Mouse (Mus musculus) hindbrain, embryonic 10.5 days (tissue): ENCODE measurements around the gene Idh3g. TPM values are rescaled to one million over a fixed set of nuclear protein-coding genes. Genes with fewer than 3 reads are reported as not detected.

ENCODE experiments used
- DNase-seq: peaks from one replicate; pipeline ENCODE4 v3.0.0-alpha.2; 2017; ENCODE audit warnings: low spot score
- H3K27ac ChIP-seq: fragments of 300-500 bp; sonication (generic); 2 replicates; pipeline ENCODE4 v1.5.1; 2016; ENCODE audit warnings: mild to moderate bottlenecking, moderate library complexity
- H3K27me3 ChIP-seq: fragments of 300-500 bp; sonication (generic); 2 replicates; pipeline ENCODE4 v1.6.1; 2016; ENCODE audit warnings: mild to moderate bottlenecking; ENCODE audit not compliant: poor library complexity, insufficient read depth, severe bottlenecking
- H3K36me3 ChIP-seq: fragments of 300-500 bp; sonication (generic); 2 replicates; pipeline ENCODE4 v1.6.1; 2016; ENCODE audit warnings: mild to moderate bottlenecking, moderate library complexity
- H3K4me1 ChIP-seq: fragments of 300-500 bp; sonication (generic); replicated peaks from 2 replicates; pipeline ENCODE4 v1.6.1; 2016; ENCODE audit warnings: mild to moderate bottlenecking
- H3K4me3 ChIP-seq: fragments of 300-500 bp; sonication (generic); 2 replicates; pipeline ENCODE4 v1.5.1; 2016; ENCODE audit warnings: mild to moderate bottlenecking, moderate library complexity
- H3K9me3 ChIP-seq: fragments of 300-500 bp; sonication (generic); 2 replicates; pipeline ENCODE4 v1.6.1; 2016; ENCODE audit warnings: mild to moderate bottlenecking, moderate library complexity
- WGBS: fragments of 180-500 bp; shearing (Covaris S2); methylation state at CpG from one replicate; pipeline ENCODE4 v1.1.7; 2016; 5-methylcytosine and 5-hydroxymethylcytosine counted together
- polyA plus RNA-seq: library from polyadenylated mRNA; unstranded; fragments of >200 nt; fragmentation: Nextera tagmentation; extraction: Ambion mirVana; gene quantifications from 2 replicates; pipeline ENCODE4 v1.2.1, GENCODE M21; 2016

Gene Idh3g
- 181 and 204 TPM in 2 replicates for polyA plus RNA-seq

DNA sequence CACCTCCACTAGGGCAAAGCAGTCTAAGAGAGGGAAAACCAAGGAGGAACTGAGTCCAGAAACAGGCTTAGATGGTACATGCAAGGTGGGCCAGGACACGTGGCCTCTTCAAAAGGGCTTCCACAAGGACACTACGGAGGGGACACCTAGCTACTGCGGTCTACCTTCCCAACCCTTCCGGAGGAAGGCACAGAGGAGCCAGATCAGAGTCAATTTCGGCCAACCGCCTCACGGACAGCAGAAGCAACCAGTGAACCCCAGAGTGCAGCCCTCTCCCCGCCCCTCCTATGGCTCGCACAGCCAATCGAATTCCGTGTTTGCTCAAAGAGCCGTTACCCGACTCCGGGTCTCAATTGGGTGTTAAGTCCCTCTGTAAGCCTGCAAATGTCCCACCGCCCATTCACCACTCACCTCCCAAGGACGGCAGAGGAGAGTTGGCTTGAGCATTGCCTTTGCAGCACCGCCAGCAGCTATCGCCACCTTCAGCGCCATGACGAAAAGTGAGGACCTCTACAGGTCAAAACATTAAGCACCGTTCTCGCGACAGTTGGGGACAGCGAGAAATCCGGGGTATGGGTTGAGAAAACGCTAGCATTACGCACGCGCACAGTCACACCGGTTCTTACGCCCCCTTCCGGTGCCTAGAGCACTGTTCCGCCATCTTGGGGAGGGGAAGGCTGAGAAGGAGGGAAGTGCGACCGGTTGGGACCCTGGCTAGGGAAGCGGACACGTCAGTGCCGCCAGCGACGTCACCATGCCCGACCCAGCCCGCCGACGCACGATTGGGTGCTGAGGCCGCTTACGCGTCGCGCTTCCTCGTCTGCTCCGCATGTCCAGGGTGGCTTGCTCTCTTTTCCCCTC lies at the start of gene Idh3g, which contains the start of gene Ssr4:
Idh3g (minus strand) TSS at position 534 of the 861 bp plus-strand sequence.
Ssr4 (plus strand) TSS at position 665 of the 861 bp plus-strand sequence.
- WGBS = 13% methylated on average over 52 of the region's 52 CpGs
- H3K36me3 ChIP-seq = peaks cover 41% of the 10 kb centered on the region
- no peaks in the 10 kb centered on the region for H3K9me3 ChIP-seq
- H3K4me3 ChIP-seq = peak within 1 kb of the TSS; percentile 68
- peaks cover 23% of the 10 kb centered on the region for H3K4me1 ChIP-seq
- peak; percentile 93 for DNase-seq
- H3K27me3 ChIP-seq = peaks cover 5% of the 10 kb centered on the region; the same call in 1 of the 2 replicates
- peak within 1 kb of the TSS; percentile 92 for H3K27ac ChIP-seq

DNA sequence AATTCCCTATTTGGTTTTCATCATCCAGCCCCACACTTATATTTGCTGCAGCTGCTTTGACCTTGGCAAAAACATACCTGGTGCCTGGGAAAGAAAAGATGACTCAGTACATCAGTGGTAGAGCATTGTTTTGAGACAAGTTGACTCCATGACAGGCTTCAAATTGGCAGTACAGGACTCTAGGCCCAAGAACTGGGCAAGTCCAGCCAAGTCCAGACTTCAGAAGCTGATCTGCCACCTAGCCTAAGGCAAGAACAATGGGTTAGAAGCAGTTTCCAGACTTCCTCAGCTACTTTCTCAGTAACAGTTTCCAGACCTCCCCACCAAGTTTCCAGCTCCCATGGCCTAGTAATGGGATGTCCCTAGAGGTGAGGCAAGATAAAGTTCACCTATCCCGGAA lies 49.0 kb upstream of the Idh3g start:
- no peaks in the 10 kb centered on the region for H3K27me3 ChIP-seq
- no peaks in the 10 kb centered on the region for H3K36me3 ChIP-seq
- DNase-seq = no peak
- no peaks in the 10 kb centered on the region for H3K9me3 ChIP-seq
- 90% methylated on average over 1 of the region's 1 CpGs for WGBS
- no peaks in the 10 kb centered on the region for H3K4me1 ChIP-seq
- H3K27ac ChIP-seq = no peak overlapping the region
- H3K4me3 ChIP-seq = no peak overlapping the region

DNA sequence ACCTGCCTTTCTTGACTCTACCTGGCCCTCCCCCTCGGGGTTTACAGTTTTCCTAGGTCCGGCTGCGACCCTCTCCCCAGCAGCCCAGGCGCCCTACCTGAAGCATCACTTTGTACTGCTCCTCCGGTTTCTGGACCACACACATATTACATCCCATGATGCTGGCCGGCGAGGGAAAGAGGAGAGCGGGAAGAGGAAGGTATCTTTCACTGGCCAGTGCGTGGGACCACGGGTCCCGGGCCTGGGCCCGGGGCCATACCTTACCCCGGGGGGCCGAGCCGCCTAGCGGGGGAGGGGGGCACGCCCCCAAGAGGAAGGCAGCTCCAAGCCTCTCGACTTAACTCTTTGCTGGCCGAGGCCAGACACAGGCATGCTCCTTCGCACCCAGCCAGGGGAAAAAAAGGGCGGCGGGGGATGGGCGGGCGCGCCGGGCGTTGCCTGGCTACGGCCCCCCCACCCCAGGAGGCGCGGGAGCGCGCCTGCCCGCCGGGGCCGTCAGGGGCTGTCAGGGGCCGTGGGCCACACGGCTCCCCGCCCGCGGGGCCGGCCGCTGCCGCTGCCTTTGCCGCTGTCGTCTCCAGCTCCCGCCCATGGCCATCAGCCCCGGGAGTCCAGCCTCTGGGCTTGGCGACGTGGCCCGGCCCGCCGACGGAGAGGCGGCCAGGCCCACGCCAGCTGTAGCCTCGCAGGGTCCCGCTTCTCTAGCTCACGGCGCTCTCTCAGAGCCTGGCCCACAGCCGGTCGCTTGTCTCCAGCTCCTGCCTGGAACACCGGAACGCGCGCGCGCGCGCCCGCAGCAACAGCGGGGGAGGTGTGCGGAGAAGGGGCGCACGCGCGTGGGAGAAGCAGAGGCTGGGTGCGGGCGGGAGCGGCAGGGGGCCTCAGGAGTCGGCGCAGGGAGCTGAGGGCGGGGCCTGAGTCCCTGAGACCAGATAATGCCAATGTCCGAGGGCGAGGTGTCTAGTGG lies 37.8 kb upstream of the Idh3g start, which contains the start of gene Pdzd4:
Pdzd4 (minus strand) TSS at position 785 of the 967 bp plus-strand sequence.
- peak; percentile 57 for DNase-seq
- Histone ChIP-seq H3K9me3 (0 out of 2 replicates have a peak, but pooled peaks cover 7% of the 10 kb centered on the region), H3K4me3 (peak within 1 kb of the TSS; percentile 65), H3K4me1 (peaks cover 19% of the 10 kb centered on the region; the same call in 1 of the 2 replicates), H3K27ac (peak within 1 kb of the TSS; percentile 89), H3K36me3 (no peaks in the 10 kb centered on the region), H3K27me3 (peaks cover 35% of the 10 kb centered on the region)
- 21% methylated on average over 80 of the region's 84 CpGs for WGBS

DNA sequence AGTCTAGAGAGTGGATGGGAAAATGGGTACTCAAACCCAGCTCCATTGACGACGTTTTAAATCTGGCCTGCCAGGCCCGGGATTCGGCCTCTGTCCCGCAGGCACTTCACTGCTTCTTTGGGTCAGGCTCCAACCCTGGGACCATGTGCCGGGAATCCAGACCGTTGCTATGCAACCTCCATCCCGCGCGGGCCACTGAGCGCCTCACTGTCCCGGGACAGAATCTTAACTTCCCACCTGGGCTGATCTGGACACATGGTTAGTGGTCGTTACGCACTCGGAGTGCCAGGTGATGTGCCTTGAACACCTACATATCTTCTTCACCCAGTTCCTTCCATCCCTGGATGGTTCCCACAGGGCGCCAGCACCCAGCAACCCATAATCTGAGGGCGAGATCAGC lies 37.0 kb upstream of the Idh3g start:
- Histone ChIP-seq H3K27me3 (peaks cover 35% of the 10 kb centered on the region), H3K9me3 (0 out of 2 replicates have a peak, but pooled peaks cover 7% of the 10 kb centered on the region), H3K36me3 (no peaks in the 10 kb centered on the region), H3K4me1 (peaks cover 19% of the 10 kb centered on the region; the same call in 1 of the 2 replicates), H3K4me3 (peak overlapping the region; percentile 65), H3K27ac (peak overlapping the region; percentile 89)
- 23% methylated on average over 17 of the region's 17 CpGs for WGBS
- DNase-seq = peak; percentile 20

DNA sequence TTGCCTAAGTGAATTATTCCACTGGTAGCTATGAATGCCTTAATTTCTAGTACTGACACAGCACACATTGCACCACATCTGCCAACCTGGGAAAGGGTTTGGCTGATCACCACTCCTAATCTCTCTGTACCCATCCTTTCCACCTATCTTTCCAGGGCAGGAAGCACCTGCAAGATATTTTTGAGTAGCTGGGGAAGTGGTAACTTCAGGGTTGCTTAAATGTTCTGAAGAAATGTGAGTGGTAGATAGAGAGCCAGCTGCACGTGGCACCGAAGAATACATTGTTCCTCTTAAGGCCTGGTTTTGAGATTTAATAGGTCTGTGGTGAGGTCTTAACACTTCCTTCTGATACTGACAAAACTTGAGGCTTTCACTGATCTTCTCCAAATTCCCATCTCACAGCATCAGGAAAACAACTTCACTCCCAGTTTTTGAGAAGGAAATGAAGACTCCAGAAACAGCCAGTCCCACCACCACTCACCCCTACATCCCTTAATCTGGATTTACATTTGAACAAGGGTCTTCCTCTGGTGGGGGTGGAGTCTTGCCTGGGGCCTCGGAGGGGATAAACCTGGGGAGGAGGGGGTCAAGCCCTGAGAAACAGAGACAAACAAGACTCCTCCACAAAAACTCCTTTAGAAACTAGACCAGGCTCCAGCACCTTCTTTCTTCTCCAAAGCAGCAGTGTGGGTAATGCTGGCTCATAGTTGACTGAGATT lies 30.1 kb upstream of the Idh3g start:
- WGBS = 41% methylated on average over 3 of the region's 3 CpGs

DNA sequence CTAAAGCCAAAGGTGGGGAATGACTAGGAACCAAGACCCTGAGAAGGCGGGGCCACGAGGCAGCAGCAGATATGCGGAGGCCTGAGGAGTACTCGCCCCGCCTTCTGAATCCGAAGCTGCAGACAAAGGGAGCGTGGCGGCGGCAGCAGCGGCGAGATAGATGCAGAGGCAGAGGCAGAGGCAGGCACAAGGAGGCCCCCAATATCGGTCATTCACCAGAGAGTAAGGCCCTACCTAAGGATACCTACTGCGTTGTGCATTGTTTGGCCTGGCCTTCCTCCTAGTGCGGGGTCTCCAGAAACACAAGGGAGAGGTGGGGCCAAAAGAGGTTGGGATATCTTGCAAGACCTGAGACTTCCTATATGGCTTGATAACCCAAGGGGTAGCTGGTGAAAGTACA lies 28.4 kb upstream of the Idh3g start:
- no peaks in the 10 kb centered on the region for H3K27me3 ChIP-seq
- DNase-seq = peak; percentile 53
- WGBS = 16% methylated on average over 14 of the region's 14 CpGs
- H3K27ac ChIP-seq = peak overlapping the region; percentile 87
- no peaks in the 10 kb centered on the region for H3K36me3 ChIP-seq
- no peaks in the 10 kb centered on the region for H3K9me3 ChIP-seq
- peak overlapping the region; percentile 45 for H3K4me3 ChIP-seq
- H3K4me1 ChIP-seq = 0 out of 2 replicates have a peak, but pooled peaks cover 5% of the 10 kb centered on the region

More for the DNA sequence above, 30.1 kb upstream of the Idh3g start:
- H3K36me3 ChIP-seq = no peaks in the 10 kb centered on the region
- H3K27ac ChIP-seq = no peak overlapping the region
- no peaks in the 10 kb centered on the region for H3K27me3 ChIP-seq
- no peak overlapping the region for H3K4me3 ChIP-seq
- H3K4me1 ChIP-seq = 0 out of 2 replicates have a peak, but pooled peaks cover 5% of the 10 kb centered on the region
- DNase-seq = no peak
- no peaks in the 10 kb centered on the region for H3K9me3 ChIP-seq

DNA sequence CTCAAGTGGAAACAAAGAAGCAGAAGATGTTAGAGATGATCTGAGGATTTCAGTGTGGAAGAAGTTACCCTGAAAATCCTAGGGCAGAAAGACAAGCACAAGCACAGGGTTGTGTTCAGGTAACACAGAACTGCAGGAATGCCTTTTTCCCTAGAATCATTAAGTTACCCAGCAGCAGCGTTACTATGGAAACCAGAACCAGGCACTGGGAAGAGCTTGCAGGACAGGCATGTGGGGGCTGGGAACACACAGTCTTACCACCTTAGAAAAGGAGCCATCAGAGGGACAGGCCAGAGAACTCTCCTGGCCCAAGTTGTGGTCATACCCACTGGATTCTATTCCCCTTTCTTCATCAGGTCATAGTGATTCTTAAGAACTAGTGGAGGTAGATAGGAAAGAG lies 19.1 kb upstream of the Idh3g start:
- Histone ChIP-seq H3K4me3 (no peak overlapping the region), H3K27me3 (no peaks in the 10 kb centered on the region), H3K27ac (no peak overlapping the region), H3K9me3 (no peaks in the 10 kb centered on the region), H3K4me1 (no peaks in the 10 kb centered on the region; the same call in 1 of the 2 replicates), H3K36me3 (no peaks in the 10 kb centered on the region)
- 60% methylated on average over 1 of the region's 1 CpGs for WGBS
- DNase-seq = no peak

DNA sequence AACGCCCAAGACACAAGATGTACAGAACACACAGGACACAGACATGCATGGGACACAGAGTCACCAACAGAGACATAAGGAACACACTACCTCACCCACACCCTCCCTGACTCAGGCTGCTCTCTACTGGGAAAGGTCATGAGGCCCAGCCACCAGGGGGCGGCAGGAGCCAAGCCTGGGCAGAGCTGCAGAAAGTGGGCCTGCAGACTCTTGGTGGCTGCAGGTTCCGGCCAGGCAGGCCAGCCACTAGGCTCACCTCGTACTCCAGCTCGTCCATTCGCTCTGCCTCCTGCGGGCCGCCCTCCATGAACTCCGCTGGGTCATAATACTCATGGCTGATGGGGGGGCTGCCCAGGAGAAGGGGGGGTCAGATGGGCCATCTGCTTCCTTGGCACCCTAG lies 11.8 kb upstream of the Idh3g start:
- H3K36me3 ChIP-seq = peaks cover 5% of the 10 kb centered on the region; the same call in 1 of the 2 replicates
- 0 out of 2 replicates have a peak, but pooled peaks cover 6% of the 10 kb centered on the region for H3K27me3 ChIP-seq
- H3K4me3 ChIP-seq = no peak overlapping the region
- DNase-seq = peak; percentile 54
- H3K27ac ChIP-seq = no peak overlapping the region
- 55% methylated on average over 8 of the region's 9 CpGs for WGBS
- no peaks in the 10 kb centered on the region for H3K4me1 ChIP-seq
- no peaks in the 10 kb centered on the region for H3K9me3 ChIP-seq

DNA sequence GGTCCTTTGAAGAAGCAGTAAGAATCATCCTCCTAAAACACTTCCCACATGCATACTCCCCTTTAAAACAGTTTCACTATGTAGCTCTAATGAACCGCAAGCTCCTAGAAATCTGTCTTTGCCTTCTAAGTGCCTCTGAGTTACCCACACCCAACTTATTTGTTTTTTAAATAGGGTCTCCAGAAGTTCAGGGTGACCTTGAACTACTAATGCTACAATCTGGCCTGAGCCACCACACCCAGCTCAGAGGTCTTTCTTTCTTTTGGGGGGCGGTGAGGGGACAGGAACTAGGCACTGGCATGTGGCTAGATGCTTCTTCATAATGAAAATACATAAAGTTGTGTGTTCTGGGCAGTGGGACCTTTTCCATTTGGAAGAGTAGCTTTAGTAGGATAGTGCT lies 10.8 kb upstream of the Idh3g start:
- Histone ChIP-seq H3K27ac (no peak overlapping the region), H3K4me1 (no peaks in the 10 kb centered on the region), H3K36me3 (peaks cover 5% of the 10 kb centered on the region; the same call in 1 of the 2 replicates), H3K9me3 (no peaks in the 10 kb centered on the region), H3K27me3 (0 out of 2 replicates have a peak, but pooled peaks cover 6% of the 10 kb centered on the region), H3K4me3 (no peak overlapping the region)
- WGBS = 87% methylated on average over 2 of the region's 2 CpGs
- no peak for DNase-seq

DNA sequence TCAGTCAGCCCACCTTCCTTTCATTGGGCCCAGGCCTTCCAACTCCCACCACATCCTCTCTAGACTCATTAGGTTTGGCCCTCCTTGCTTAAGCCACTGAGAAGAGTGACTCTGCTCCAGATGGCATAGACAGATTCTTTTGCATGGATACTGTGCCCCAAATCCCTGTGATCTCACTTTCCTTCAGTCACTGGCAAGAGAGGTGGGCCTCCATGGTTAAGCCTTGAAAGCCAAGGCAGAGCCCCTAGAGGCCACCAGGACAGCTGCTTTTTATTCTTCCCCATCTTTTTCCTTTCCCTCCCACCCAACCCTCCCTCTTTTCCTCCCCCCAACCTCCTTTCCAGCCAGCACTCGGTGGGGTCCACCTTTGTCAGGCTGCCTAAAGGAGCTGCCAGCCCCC lies 6.8 kb upstream of the Idh3g start:
- Histone ChIP-seq H3K9me3 (no peaks in the 10 kb centered on the region), H3K4me3 (no peak overlapping the region), H3K36me3 (peaks cover 33% of the 10 kb centered on the region), H3K27ac (no peak overlapping the region), H3K27me3 (peaks cover 3% of the 10 kb centered on the region; the same call in 1 of the 2 replicates), H3K4me1 (0 out of 2 replicates have a peak, but pooled peaks cover 3% of the 10 kb centered on the region)
- no peak for DNase-seq
- 56% methylated on average over 1 of the region's 1 CpGs for WGBS

DNA sequence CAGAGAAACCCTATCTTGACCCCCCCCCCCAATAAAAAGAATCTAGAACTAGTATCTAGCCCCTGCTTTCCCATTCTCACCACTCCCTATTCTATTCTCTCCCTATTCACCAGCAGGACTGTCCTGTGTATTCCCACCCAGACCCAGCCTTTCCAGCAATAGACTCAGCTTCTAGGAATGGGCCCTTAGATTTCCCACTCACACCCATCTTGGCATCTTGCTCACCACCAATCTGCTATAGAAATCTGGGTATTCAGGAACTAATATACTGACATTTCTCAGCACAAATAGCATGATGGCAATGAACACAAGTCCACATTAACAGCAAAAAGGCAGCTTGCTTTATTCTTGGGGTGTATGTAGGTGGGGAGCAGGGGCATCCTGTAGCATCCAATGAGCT lies 6.3 kb upstream of the Idh3g start:
- Histone ChIP-seq H3K4me1 (peaks cover 7% of the 10 kb centered on the region), H3K9me3 (no peaks in the 10 kb centered on the region), H3K4me3 (no peak overlapping the region), H3K27ac (no peak overlapping the region), H3K27me3 (no peaks in the 10 kb centered on the region; the same call in 1 of the 2 replicates), H3K36me3 (peaks cover 34% of the 10 kb centered on the region)
- DNase-seq = no peak

DNA sequence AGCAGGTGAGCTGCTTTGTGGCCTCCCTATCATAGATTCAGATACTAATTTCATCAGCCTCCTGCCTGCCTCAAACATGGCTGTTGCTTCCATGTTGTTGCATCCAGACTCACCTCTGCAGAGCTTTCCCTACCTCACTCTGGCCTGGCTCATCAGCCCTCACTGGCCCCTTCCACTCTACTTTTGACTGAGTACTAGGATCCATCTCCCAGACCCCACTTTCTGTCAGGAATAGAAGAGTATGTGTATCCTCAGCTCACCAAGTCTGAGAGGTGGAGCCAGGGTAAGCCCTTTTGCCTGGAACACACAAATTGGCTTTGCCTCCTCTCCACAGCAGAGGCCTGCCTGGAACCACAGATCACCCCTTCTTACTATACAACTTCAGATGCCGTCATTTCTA lies 1.8 kb upstream of the Idh3g start:
- peaks cover 5% of the 10 kb centered on the region; the same call in 1 of the 2 replicates for H3K27me3 ChIP-seq
- peak overlapping the region; percentile 68 for H3K4me3 ChIP-seq
- no peak overlapping the region for H3K27ac ChIP-seq
- no peak for DNase-seq
- H3K4me1 ChIP-seq = peaks cover 23% of the 10 kb centered on the region
- H3K36me3 ChIP-seq = peaks cover 29% of the 10 kb centered on the region
- H3K9me3 ChIP-seq = no peaks in the 10 kb centered on the region
- WGBS = 84% methylated on average over 1 of the region's 1 CpGs
